Mouse (Mus musculus) testis, adult 2 months (tissue): ENCODE measurements at regions not wholly inside any gene's neighbourhood (a gene's known extent, or its start where the extent isn't known, plus 50 kb on each side); places are given as distances from the start of the nearest gene placed in this dataset.

Experiments used
- H3K27ac ChIP-seq: fragments of 200-500 bp; 2 replicates; pipeline ENCODE4 v1.5.1; 2012; ENCODE audit warnings: low read depth, low read length; ENCODE audit not compliant: control insufficient read depth, insufficient read depth
- H3K27me3 ChIP-seq: fragments of 200-500 bp; 2 replicates; pipeline ENCODE4 v1.6.1; 2012; ENCODE audit warnings: mild to moderate bottlenecking, low read length, moderate library complexity; ENCODE audit not compliant: control insufficient read depth, insufficient read depth
- H3K36me3 ChIP-seq: fragments of 200-500 bp; 2 replicates; pipeline ENCODE4 v1.6.1; 2012; ENCODE audit warnings: mild to moderate bottlenecking, low read length; ENCODE audit not compliant: control insufficient read depth, insufficient read depth
- H3K4me1 ChIP-seq: fragments of 200-500 bp; 2 replicates; pipeline ENCODE4 v1.6.1; 2012; ENCODE audit warnings: low read length; ENCODE audit not compliant: control insufficient read depth, insufficient read depth
- H3K4me3 ChIP-seq: fragments of 200-500 bp; 2 replicates; pipeline ENCODE4 v1.5.1; 2012; ENCODE audit warnings: low read depth, mild to moderate bottlenecking, low read length, moderate library complexity, mixed read lengths; ENCODE audit not compliant: control insufficient read depth
- CTCF ChIP-seq: fragments of 200-500 bp; IDR thresholded peaks from 2 replicates; pipeline ENCODE4 v1.5.1; 2012; ENCODE audit warnings: low read depth, mild to moderate bottlenecking, inconsistent platforms, low read length, moderate library complexity; ENCODE audit not compliant: control insufficient read depth, insufficient read depth, insufficient replicate concordance
- POLR2A ChIP-seq: fragments of 200-500 bp; IDR thresholded peaks from 2 replicates; pipeline ENCODE4 v1.6.1; 2012; ENCODE audit warnings: low read depth, mild to moderate bottlenecking, inconsistent platforms, low read length, moderate library complexity; ENCODE audit not compliant: control insufficient read depth

DNA sequence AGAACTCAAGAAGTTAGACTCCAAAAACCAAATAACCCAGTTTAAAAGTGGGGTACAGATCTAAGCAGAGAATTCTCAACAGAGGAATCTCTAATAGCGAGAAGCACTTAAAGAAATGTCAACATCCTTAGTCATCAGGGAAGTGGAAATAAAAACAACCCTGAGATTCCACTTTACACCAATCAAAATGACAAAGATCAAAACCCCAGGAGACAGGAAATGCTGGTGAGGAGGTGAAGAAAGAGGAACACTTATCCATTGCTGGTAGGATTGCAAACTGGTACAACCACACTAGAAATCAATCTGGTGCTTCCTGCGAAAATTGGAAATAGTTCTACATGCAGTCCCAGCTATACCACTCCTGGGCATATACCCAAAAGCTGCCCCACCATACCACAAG lies 111.0 kb downstream of the Etaa1 start:
- H3K36me3 ChIP-seq = no peaks in the 10 kb centered on the region
- TF ChIP-seq CTCF (no peak), POLR2A (no peak)
- H3K4me3 ChIP-seq = no peak overlapping the region
- H3K4me1 ChIP-seq = no peaks in the 10 kb centered on the region
- H3K27me3 ChIP-seq = no peaks in the 10 kb centered on the region
- H3K27ac ChIP-seq = no peak overlapping the region

- H3K27me3 ChIP-seq = no peaks in the 10 kb centered on the region
- no peaks in the 10 kb centered on the region for H3K4me1 ChIP-seq
- H3K4me3 ChIP-seq = no peak overlapping the region
- H3K27ac ChIP-seq = no peak overlapping the region
- no peaks in the 10 kb centered on the region for H3K36me3 ChIP-seq
- no peak for TF ChIP-seq CTCF
- no peak for TF ChIP-seq POLR2A
Observed at GRCm38 (mm10) chr11:17852405-17852804, 101.3 kb downstream of the Etaa1 start.

DNA sequence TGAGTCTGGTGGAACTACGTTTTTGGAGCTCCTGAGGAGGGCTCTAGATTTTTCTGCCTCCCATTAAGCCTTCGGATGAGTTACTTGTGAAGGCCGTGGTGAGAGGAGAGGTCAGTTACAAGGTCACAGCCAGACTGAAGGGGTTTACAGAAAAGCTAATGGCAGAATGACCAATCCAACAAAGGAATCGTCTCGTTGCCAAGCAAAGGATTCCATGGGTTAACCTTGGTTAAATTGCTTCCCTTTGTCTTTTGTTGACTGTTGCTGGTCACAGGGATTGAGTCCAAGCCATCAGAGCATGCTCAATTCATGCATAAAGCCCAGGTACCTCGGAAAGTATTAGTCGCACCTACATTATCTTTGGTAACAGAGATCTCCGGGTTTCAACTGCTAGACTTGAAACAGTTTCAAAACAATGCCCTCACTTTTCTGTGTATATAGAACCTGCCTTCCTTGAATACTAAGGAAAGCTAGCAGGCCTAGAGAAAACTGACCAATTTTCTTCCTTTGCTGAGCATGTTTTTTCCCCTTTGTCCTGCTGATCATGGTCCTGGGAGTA lies 100.3 kb downstream of the Etaa1 start:
- Histone ChIP-seq H3K27me3 (no peaks in the 10 kb centered on the region), H3K27ac (no peak overlapping the region), H3K4me1 (no peaks in the 10 kb centered on the region), H3K36me3 (no peaks in the 10 kb centered on the region), H3K4me3 (no peak overlapping the region)
- no peak for TF ChIP-seq POLR2A
- no peak for TF ChIP-seq CTCF

DNA sequence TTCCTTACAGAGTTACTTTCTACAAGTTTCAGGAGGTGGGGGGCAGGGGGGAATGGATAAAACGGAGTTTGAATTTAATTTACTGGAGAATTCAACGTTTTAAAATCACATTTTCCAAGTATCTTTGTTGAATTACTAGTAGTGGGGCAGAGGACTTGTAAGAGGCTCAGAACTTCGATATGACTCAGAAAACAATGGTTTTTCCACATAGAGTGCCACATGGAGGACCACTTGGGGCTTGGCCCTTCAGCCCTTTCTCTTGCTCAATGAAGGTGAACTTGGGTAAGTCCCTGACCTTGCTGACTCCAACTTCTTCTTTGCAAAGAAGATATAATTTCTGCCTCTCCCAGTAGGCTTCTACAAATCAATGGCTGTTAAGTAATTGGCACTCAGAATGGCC lies 99.8 kb downstream of the Etaa1 start:
- no peaks in the 10 kb centered on the region for H3K36me3 ChIP-seq
- no peak overlapping the region for H3K4me3 ChIP-seq
- H3K27ac ChIP-seq = no peak overlapping the region
- TF ChIP-seq POLR2A (no peak), CTCF (no peak)
- H3K4me1 ChIP-seq = no peaks in the 10 kb centered on the region
- no peaks in the 10 kb centered on the region for H3K27me3 ChIP-seq

- Histone ChIP-seq H3K27ac (no peak overlapping the region), H3K4me1 (no peaks in the 10 kb centered on the region), H3K27me3 (no peaks in the 10 kb centered on the region), H3K4me3 (no peak overlapping the region), H3K36me3 (no peaks in the 10 kb centered on the region)
- TF ChIP-seq CTCF (no peak), POLR2A (no peak)
Observed at GRCm38 (mm10) chr11:17859364-17860131, 94.1 kb downstream of the Etaa1 start.

- Histone ChIP-seq H3K4me1 (no peaks in the 10 kb centered on the region), H3K36me3 (no peaks in the 10 kb centered on the region), H3K4me3 (no peak overlapping the region), H3K27me3 (no peaks in the 10 kb centered on the region), H3K27ac (no peak overlapping the region)
- TF ChIP-seq POLR2A (no peak), CTCF (no peak)
Observed at GRCm38 (mm10) chr11:17864833-17865397, 88.8 kb downstream of the Etaa1 start.

GRCm38 (mm10) chr11:17870690-17871089 lies 83.0 kb downstream of the Etaa1 start:
- H3K27ac ChIP-seq = no peak overlapping the region
- TF ChIP-seq CTCF (no peak), POLR2A (no peak)
- H3K4me1 ChIP-seq = no peaks in the 10 kb centered on the region
- no peak overlapping the region for H3K4me3 ChIP-seq
- no peaks in the 10 kb centered on the region for H3K36me3 ChIP-seq
- no peaks in the 10 kb centered on the region for H3K27me3 ChIP-seq
